Mouse (Mus musculus): ENCODE measurements at regions not wholly inside any gene's neighbourhood (a gene's known extent, or its start where the extent isn't known, plus 50 kb on each side); places are given as distances from the start of the nearest gene placed in this dataset.
A peak's percentile ranks its signal among the peaks of the same experiment; 100 is the strongest.

DNA sequence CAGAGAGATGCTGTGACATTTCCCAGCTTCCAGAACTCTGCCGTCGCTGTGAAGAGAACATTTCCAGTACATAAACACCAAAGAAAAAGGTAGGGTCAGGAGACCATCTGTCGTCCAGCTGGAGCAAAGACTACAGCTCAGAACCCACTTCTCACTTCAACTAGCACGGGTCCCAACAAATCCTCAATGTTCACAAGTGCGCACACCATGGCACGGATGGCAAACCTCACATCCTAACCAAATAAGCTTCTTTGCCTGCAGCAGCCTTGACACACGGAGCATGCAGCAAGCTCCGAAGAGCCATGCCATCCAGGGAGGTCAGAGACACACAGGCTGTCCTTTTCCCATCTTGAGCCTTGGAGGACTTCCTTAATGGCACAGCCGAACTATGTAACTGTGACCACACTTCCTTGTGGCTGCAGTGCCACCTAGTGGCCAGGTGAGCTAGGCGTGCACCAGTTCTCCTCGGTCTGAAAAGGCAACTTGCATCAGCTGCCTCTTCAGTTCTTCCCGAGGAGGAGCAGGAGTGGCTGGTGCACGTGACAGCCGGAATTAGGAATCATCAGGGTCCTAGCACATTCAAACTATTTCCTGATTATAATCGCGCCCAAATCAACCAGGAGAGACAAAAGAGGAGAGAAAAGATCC is 125.4 kb downstream of the Dhx15 start:
- TF ChIP-seq POLR2A (IDR thresholded peaks at IDR 0.05; ENCODE audit: extremely low read depth, insufficient read depth, low read length) (no peak), CTCF (IDR thresholded peaks at IDR 0.05; ENCODE audit: low read depth, low read length) (peak; percentile 99)
